Mouse (Mus musculus) skeletal muscle tissue, adult 2 months (tissue): ENCODE data around the gene Slc35f1.

ENCODE experiments used
- DNase-seq: peaks from one replicate; pipeline ENCODE4 v3.0.0-alpha.2; 2012; ENCODE audit warnings: low read depth, low spot score

Gene Slc35f1

DNA sequence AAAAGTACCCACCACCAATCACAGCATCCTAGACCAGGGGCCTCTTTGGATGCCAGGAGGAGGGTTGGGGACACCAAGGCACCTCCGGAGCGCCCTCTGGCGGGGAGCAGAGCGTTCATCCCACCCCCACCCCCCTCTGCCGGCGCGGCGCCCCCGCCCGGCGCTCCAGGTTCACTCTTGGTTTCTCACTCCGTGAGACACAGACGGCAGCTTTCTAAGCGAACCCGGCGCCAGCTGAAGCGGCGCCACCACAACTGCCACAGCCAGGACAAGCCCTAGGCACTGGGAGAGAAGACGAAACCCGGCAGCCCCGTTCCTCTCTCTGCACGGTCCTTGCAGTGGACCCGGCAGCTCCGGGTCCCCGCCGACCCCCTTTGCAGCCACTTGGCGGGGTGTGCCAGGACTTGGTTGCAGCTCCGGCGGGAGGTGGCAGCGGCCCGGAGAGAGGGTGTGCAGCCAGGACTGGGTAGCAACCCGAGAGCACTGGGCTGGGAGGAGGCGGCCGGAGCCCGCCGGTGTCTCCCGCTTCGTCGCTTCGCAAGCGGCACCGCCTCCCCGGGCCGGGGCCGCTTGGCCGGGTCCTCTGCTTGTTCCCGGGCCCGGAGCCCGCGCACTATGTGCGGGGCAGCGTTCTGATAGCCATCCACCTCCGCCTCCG is at the start of gene Slc35f1:
Gene Slc35f1 (plus strand): TSS at position 200 of the 658 bp plus-strand sequence.
- peak; percentile 2 for DNase-seq

DNA sequence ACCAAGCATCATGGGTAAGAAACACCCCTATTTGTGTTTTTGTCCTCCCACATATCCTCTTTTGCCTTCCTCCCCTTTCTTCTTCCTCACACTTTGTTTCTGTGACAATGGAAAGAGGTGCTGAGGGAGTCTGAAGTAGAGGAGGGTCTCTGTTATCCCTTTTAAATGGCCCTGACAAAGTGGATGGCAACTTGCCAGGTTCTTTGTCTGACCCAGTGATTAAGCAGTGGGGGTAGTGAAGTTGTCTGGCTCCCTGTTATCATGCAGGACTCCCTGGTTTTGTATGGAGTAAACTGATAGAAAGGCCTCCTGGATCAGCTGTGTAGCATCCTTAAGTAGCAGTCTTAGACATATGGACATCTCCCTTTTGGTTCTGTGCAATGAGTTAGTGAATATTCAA is 19.1 kb upstream of the Slc35f1 start:
- DNase-seq: no peak

DNA sequence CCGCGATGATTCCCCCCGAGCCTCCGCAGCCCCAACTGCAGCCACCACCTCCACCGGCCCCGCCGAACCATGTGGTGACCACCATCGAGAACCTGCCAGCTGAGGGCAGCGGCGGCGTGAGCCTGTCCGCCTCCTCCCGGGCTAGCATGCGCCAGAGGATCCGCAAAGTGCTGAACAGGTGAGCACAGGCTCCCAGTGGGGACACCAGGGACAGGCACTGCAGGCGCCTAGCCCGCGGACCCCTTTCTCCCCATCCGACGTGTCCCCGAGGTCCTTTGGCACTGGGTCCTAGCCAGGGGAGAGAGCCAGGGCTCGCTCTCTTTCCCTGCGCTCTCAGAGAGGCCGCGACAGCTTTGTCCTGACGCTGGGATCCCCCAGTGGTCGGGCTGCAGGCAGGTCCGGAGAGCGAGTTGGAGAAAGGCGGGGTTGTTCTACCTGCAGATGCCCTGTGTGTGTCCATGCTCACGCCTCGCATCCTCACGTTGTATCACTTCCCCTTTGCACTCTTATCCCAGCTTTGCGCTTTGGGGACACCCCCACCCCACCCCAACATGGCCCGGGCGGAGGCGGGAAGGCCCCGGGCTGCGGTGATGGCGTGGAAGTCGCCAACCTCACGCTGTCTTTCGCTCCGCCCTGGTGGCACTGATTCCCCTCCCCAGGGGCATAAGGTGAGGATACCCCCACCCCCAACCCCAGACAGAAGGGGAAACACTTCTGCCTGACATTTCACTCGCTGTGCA is 829 bp downstream of the Slc35f1 start:
- no peak for DNase-seq

DNA sequence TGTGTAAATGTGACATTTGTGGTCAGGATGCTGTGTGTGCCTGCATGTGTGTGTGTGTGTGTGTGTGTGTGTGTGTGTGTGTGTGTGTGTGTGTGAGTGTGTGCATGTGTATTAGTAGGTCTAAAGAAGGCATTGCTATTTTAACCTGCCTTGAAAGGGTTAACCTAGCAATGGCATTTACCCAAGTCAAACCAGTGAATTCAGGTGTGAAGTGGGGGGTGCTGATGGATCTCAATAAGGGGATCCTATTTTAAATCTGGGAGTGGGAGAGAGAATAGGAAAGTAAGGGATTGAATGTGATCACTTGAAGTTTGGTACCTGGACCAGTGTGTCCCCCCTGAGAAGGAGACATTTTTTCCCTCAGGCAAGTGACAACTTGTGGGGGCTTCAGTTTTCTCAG is 13.4 kb downstream of the Slc35f1 start:
- no peak for DNase-seq

DNA sequence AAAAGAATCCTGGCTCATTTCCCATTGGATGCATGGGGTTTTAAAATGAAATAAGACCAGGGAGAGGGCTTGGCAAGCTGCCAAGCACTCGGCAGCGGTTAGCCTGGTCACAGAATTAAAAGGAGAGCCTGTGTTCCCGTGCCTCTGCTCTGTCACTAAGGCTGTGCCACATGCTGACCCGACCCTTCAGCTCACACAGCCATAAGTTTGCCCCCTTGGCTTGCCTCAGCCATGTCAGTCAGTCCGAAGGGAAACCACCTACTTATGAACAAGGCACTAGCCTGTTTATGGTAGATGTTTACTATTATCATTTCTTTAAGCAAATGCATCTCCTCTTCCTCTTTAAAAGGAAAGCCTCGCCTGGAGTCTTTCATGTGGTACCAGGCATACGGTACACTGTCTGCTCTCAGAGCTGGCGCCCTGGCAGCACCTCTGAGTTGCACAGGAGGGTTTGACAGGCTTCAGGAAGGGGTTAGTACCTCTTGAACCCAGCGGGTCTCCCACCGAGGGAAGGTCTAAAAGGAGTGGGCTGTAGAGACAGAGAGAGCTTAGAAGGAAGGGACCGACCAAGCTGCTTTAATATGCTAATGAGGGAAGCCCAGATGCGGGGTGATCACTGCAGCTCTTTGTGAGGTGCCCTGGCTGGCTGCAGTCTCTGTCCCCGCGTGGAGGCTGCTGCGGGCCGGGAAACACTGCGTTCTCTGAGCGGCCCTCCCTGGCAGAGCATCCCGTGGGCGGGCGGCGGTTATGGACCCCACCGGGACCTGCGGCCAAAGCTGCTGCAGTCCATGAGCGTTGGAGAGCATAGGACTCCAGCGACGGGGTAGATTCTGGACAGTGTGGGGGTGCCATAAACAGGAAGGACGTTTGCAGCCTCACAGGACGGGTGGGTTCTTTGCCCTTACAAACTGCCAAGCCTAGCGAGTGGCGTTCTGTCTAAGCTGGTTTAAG is 14.0 kb downstream of the Slc35f1 start:
- DNase-seq: peak; percentile 5

DNA sequence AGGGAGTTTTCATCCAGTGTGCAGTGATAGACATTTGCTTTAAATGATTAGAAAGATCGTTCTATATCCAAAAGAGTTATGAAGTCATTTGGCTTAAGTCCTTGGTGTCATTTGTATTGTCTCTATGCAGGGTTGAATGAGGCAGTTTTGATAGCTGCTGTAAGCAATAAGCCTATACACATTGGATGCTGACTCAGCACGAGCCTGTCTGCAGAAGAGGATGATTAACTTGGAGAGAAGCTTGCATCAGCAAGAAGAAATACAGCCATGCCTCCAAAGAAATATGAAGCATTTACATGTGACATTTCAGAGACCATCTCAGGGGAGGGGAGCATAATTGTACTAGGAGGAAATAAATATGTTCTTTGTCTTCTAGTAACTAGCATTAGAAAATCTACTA is 19.1 kb downstream of the Slc35f1 start:
- DNase-seq: no peak

DNA sequence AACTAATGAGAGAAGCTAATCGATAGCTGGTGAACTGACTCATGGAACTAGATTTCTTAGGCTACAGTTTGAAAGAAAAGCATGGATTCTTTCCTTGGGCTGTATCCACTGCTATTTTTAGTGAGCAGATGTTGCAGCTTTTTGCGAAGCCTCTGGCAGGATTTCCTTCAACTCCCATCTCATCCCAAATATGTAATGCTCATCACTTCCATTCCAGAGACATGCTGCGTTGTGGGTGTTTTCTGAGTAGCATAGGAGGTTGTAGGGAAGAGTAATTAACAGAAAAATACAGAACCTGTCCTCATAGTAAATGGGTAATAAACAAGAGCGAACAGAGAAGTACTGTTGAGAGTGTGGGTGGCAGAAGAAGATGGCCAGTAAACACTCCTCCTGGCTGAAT is 21.8 kb downstream of the Slc35f1 start:
- no peak for DNase-seq

DNA sequence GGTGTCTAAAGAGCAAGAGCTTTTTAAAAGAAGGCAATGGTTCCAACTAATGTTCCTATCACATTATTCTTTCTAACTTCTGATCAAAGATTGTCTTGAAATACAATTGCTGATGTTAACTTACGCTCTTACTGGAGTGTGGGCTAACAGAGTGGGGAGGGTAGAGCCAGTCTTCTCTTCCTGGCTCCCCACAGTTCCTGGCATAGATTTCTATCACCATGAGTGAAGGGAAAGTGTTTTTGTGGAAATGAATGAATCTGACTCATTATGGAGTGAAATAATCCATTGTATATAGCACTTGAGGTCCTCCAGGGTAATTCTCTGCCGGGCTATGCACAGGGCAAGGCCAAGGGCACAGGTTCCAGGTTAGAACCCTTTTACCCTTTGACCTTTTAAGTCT is 24.2 kb downstream of the Slc35f1 start:
- no peak for DNase-seq

DNA sequence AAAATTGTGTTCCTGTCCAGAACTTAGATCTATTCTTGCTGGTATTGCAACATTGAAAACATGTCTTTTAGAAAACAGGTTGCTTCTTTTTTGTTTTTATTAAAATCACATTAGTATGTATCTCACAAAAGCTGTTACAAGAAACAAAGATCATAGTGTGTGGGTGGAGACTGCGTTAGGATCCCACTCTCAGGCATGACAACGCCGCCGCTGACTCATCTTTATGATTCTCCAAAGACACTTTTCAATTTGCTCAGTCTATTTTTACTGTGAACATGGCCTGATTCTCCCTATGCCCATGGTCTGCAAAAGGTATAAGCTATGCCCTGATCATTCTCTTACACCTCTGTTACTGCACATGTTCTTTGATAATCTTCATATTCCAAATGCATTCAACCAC is 24.8 kb downstream of the Slc35f1 start:
- DNase-seq: no peak

DNA sequence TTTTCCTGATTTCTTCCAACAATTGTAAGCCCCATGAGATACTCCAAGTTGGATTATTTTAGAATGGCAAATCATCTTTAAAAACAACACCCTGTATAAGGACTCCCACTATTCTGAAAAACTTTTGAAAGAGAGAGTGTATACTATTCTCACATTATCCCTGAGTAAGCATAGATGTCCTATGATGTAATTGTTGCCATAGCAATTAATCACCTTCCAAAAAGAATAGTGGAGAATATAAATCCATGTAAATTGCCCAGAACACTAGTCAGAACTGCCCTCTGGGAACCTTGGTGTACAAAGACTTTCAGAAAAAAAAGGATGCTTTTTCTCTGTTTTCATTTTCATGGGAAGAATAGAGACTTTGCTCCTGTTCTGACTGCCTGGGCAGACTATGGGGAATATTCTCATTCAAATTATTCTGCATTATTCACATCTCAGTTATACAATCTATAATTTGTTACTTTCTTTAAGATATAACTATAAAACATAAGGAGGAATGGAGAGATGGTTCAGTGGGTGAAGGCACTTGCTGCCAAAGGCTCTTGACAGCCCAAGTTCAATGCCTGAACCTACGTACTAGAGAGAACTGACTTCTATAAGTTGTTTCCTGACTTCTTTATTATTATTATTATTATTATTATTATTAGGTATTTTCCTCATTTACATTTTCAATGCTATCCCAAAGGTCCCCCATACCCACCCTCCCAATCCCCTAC is 28.0 kb downstream of the Slc35f1 start:
- no peak for DNase-seq

DNA sequence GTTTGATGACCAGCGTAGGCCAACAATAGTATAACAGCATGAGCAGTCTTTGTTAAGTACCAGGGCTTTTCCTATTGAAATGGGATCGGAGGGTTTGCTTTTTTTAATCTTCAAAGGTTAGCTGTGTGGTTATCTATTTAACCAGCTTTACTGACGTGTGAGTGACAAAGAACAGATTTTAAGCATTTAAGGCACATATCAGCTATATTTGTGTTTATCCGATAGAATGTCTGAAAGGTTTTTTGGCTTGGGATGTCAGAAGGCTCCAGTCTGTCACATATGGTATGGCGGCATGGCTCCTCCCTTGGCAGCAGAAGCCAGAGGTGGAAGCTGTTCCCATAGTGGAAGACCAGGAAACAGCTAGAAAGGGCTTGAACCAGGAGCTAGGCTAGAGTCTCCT is 36.3 kb downstream of the Slc35f1 start:
- DNase-seq: no peak

DNA sequence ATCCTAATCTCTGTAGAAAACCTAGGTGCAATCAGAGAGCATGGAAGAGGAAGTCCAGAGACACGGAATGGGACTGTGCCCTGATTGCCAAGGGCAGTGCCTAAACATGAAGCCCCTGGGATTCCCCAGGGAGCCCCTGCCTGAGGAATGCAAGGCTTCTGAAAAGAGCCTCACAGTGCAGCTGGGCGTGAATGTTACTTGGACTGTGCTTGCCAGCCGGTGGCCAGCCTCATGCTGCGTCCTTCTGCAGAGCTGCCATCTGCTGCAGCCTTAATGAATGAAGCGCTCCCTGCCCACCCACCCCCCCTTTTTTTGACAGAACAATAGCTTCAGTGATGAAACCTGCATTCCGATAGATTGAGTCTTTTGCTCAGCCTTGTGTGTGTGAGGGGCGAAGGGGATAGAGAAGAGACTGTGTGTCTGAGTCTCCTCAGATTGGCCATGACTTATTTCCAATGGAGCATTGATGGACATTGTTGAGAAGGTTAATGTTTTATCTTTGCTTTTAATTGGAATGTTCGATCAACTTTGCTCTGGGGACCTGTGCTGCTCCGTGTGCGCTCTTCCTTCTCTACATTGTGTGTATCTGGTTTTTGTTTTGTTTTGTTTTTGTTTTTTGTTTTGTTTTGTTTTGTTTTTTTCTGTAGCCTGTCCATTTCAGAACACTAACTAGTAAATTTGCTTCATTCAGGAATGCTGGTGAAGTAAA is 52.5 kb downstream of the Slc35f1 start:
- no peak for DNase-seq

DNA sequence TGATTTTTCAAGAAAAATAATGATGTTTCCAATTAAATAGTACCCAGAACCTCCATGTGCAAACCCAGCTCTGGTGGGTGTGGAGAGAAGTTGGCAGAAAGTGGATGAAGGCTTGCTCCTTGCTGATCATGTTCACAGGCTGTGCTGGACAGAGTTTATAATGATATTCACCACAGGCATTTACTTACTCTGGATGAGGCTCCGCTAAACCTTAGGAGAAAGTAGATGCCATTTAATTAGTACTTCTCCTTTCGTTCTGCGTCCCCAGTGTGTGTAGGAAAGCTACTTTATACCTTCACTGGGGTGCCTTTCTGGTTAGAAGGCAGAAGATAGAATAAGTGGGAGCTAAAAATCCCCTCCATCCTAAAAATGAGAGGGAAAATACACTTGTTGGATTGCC is 53.5 kb downstream of the Slc35f1 start:
- DNase-seq: no peak

DNA sequence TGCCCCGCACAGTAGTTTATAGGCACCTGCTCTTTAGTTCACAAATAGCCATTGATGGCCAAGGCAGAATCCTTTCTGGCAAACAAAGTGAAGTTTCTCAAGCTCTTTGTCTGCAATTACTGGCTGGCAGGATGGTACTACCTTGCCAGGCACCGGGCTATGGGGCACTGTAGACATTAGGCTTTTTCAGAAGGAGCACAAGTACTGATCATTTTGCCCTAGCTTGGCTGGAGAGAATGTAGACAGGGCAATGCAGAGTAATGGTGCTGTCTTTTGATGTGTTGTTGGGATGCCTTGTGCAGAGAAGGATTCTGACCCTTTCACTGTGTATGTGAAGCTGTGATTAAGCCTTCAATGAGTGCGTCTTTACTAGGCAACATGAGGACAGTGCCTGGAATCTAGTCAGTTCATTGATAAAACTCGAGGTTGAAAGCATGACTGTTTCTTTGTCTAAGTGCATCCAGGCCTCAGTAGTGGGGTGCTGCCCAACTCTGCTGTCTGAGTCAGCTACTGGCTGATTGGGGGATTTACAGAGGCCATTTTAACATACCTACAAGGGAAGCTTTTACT is 57.8 kb downstream of the Slc35f1 start:
- no peak for DNase-seq

DNA sequence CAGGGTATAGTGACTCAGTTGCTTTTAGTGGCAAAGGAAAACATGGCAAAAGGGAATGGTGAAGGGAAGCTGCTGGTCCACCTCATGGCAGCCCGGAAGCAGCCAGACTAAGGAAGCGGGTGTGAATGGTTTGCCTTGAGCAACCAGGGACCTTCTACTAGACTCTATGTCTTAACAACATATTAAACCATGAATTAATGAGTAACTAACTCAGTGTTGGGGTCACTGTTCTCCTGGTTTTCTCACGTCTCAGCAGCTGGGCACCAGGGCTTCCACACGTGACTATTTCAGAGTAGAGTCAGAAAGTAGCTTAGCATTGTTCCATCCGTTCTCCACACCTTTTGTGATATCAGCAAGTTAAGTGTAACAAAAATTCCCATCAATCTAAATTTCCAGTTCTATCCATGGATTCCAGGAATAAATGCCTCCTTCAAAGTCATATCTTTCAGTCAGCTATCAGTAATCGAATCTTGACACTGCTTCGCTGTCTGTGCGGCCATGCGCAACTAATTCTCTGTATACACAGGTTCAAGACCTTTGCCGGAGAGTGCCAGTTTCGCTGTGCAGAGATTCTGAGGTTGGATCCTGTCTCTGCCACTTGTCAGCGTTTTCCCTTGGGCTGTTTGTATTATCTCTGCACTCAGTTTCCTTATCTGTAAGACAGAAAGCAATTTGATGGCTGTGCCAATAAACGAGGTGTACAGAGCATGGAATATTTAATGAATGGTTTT is 65.8 kb downstream of the Slc35f1 start:
- DNase-seq: no peak

DNA sequence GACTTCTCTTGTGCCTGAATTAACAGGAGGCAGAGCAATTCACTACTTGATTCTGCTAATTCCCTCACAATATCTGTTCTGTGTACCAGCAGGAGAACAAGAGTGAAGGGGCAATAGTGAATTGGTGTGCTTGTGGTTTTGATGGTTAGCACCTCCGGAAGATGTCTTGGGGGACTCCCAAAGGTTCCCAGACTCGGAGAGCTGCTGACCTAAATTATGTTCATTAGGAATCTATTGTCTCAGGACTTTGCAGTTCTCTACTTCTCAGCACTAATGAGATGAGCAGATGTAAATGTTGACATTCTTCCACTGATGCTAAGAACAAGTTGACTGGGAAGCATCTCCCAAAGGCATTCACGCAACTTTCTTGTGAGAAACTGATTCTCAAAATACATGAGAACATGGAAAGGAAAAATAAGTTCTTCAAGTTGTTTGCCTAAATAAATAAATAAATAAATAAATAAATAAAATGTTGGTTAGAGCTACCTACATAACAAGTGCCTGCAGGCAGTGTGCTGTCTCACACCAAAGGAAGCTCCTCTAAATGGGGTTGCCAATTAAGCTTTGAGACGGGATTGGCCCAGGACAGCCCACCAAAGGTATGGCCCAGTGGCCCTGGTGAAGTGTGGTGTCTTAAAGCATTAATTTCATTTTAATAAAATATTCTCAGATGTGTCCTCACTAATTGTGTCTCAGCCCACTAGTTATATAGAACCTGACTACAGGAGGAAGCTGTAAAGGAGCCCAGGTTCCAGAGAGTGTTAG is 67.3 kb downstream of the Slc35f1 start:
- peak; percentile 10 for DNase-seq

DNA sequence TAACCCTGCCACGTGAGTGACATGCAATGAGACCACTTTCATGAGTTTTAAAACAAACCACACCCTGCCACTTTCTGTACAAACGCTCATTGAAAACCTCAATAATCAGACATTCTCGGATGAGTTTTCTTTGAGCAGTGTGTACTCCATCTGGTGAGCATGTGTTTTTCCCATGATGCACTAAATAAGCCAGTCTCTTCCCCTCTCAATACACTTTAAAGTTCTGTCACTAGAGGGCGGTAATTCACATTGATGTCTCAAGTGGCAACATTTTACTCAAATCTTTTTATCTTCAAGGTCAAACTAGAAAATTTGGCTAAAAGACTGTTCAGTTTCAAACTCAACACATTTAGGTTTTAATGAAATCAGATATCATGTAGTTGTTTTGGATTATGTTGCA is 68.3 kb downstream of the Slc35f1 start:
- DNase-seq: peak; percentile 2

DNA sequence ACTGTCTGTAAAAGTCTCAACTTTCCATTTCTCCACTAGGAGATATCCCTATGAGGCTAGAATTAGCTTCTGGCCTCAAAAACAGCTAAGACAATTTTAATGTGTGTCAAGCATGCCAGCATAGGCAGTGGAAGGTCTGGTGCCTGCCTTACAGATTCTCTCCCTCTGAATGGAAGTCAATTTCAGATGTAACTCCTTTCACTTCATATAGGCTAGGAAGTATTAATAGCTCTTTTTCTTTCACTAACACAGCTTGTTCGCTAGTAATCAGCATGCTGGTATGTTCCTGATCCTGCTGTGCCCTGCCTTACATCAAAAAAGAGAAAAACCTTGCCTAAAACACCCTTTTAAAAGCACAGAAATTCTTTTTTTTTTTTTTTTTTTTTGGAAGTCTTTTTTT is 70.2 kb downstream of the Slc35f1 start:
- no peak for DNase-seq

DNA sequence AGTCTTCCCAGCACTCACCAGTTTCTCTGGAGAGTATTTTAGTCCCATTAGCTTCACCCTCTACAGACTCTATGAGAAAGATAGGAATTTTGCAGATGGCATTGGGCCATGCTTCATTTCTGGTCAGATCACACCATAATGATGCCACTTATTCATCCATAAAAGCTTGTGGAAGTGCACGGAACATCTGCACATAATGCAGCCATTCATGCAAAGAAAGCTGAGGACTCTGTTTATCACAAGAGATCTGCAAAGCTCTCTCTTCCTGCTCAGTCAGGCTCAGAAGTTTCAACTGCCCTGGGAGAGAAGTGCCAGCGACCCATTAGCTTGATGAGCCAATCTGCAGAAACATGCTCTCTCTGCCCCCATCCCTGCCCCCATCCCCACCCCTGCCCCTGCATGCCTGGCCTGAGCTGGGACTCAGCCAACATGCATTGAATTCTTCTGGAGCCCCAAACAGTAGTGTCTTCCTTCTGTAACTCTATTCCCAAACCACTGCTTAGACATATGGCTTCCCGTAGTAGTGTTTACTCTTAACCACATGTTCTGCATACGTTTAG is 89.7 kb downstream of the Slc35f1 start:
- no peak for DNase-seq
